Mouse (Mus musculus) hindbrain, embryonic 11.5 days (tissue): ENCODE results near the gene Tanc1. TPM values are rescaled to one million over a fixed set of nuclear protein-coding genes. Genes with fewer than 3 reads are reported as not detected.

ENCODE experiments used
- ATAC-seq: fragments of 200-750 bp; cut with Nextera tagmentation; 2 replicates; pipeline ENCODE4 v1.8.0; 2017; ENCODE audit warnings: mild to moderate bottlenecking, moderate TSS enrichment, moderate library complexity; ENCODE audit not compliant: low FRiP score
- DNase-seq: peaks from one replicate; pipeline ENCODE4 v3.0.0-alpha.2; 2015; ENCODE audit warnings: low spot score
- H3K27ac ChIP-seq: fragments of 300-500 bp; sonication (generic); 2 replicates; pipeline ENCODE4 v1.5.1; 2014; ENCODE audit warnings: mild to moderate bottlenecking, low read depth, low read length
- H3K27me3 ChIP-seq: fragments of 300-500 bp; sonication (generic); 2 replicates; pipeline ENCODE4 v1.6.1; 2014; ENCODE audit warnings: mild to moderate bottlenecking, low read length, moderate library complexity, mixed read lengths; ENCODE audit not compliant: control insufficient read depth, insufficient read depth
- H3K36me3 ChIP-seq: fragments of 300-500 bp; sonication (generic); 2 replicates; pipeline ENCODE4 v1.6.1; 2014; ENCODE audit warnings: mild to moderate bottlenecking, low read length, moderate library complexity, mixed read lengths; ENCODE audit not compliant: control insufficient read depth, insufficient read depth
- H3K4me1 ChIP-seq: fragments of 300-500 bp; sonication (generic); replicated peaks from 2 replicates; pipeline ENCODE4 v1.6.1; 2014; ENCODE audit warnings: low read length, mixed read lengths; ENCODE audit not compliant: control insufficient read depth, insufficient read depth
- H3K4me2 ChIP-seq: fragments of 300-500 bp; sonication (generic); replicated peaks from 2 replicates; pipeline ENCODE4 v1.6.1; 2014; ENCODE audit warnings: mild to moderate bottlenecking, low read depth, low read length
- H3K4me3 ChIP-seq: fragments of 300-500 bp; sonication (generic); 2 replicates; pipeline ENCODE4 v1.5.1; 2014; ENCODE audit warnings: low read depth, low read length
- H3K9ac ChIP-seq: fragments of 300-500 bp; sonication (generic); 2 replicates; pipeline ENCODE4 v1.6.1; 2014; ENCODE audit warnings: low read depth, low read length
- H3K9me3 ChIP-seq: fragments of 300-500 bp; sonication (generic); 2 replicates; pipeline ENCODE4 v1.6.1; 2016; ENCODE audit warnings: low read length; ENCODE audit not compliant: control insufficient read depth
- WGBS: fragments of 180-500 bp; shearing (Covaris S2); extraction: QIAGEN DNeasy Blood & Tissue Kit; methylation state at CpG from one replicate; pipeline ENCODE4 v1.1.7; 2014; 5-methylcytosine and 5-hydroxymethylcytosine counted together
- polyA plus RNA-seq: library from polyadenylated mRNA; unstranded; fragments of >200 nt; fragmentation: Nextera tagmentation; extraction: Ambion mirVana; gene quantifications from 2 replicates; pipeline ENCODE4 v1.2.1, GENCODE M21; 2014

Tanc1 gene
- polyA plus RNA-seq, 1 experiment from 2014 or later, result 11.2 TPM

- Histone ChIP-seq H3K4me2 (no peak overlapping the region), H3K9me3 (no peaks in the 10 kb centered on the region), H3K27ac (no peak overlapping the region), H3K4me1 (no peaks in the 10 kb centered on the region), H3K27me3 (no peaks in the 10 kb centered on the region), H3K4me3 (no peak overlapping the region), H3K36me3 (no peaks in the 10 kb centered on the region), H3K9ac (no peak overlapping the region)
- no peak for ATAC-seq
- WGBS, result 77% methylated on average over 16 of the region's 16 CpGs
- no peak for DNase-seq
Measured at GRCm38 (mm10) chr2:59798934-59799532, 187.2 kb downstream of the Tanc1 start.

DNA sequence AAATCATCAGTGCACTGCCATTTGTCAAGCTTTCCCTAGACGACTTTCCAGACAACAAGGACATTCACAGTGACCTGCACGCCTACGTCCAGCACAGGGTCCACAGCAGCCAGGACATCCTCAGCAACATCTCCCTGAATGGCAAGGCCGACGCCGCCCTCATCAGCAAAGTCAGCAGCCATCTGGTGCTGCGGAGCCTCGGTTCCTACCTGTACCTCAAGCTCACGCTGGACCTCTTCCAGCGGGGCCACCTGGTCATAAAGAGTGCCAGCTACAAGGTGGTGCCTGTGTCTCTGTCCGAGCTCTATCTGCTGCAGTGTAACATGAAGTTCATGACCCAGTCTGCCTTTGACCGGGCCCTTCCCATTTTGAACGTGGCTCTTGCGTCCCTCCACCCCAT is 187.7 kb downstream of the Tanc1 start:
- Histone ChIP-seq H3K27me3 (no peaks in the 10 kb centered on the region), H3K4me3 (no peak overlapping the region), H3K4me1 (no peaks in the 10 kb centered on the region), H3K4me2 (no peak overlapping the region), H3K27ac (no peak overlapping the region), H3K9me3 (no peaks in the 10 kb centered on the region), H3K36me3 (no peaks in the 10 kb centered on the region), H3K9ac (no peak overlapping the region)
- no peak for DNase-seq
- WGBS, result 82% methylated on average over 14 of the region's 14 CpGs
- ATAC-seq, result no peak

DNA sequence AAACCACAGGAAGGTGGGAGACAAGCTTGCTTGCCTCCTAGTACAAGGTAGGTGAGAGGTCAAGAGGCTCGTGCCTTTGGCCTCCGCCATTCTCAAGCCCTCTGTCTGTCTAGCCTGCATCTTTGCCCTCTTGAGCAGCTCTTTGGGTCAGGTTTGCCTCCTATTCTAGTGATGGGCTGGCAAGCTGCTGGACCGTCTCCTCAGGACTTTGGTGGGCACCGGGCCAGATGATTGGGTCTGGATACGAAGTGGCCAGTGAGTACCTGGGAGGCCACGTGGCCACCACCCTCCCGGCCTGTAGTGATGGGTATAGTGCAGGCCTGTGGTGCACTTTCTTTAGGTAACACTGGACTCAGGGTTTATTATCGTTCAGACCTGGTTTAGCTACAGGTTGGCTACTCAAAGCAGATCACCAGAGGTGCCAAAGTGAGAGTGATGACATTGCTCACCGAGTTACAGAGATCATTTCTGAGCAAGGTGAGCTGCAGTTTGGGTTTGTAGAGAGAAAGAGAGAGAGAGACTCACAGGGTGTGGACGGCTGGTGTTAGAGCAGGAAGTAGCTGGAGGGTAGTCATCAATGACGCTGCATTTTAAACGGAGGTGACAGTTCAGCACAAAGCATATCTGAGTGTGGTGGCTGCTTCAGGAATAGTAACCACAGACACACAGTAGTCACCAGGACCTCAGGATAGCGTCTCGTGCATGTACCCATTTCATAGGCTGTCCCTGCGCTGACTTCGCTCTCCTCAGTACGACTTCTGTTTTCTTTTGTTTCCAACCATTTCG is 188.8 kb downstream of the Tanc1 start:
- ATAC-seq, result no peak
- H3K27me3 ChIP-seq, result no peaks in the 10 kb centered on the region
- no peaks in the 10 kb centered on the region for H3K36me3 ChIP-seq
- no peak overlapping the region for H3K4me2 ChIP-seq
- DNase-seq, result no peak
- WGBS, result 92% methylated on average over 18 of the region's 18 CpGs
- H3K9ac ChIP-seq, result no peak overlapping the region
- H3K27ac ChIP-seq, result no peak overlapping the region
- no peak overlapping the region for H3K4me3 ChIP-seq
- no peaks in the 10 kb centered on the region for H3K4me1 ChIP-seq
- H3K9me3 ChIP-seq, result no peaks in the 10 kb centered on the region

GRCm38 (mm10) chr2:59802722-59803387 is 191.0 kb downstream of the Tanc1 start:
- Histone ChIP-seq H3K36me3 (no peaks in the 10 kb centered on the region), H3K9me3 (no peaks in the 10 kb centered on the region), H3K4me2 (no peak overlapping the region), H3K4me1 (no peaks in the 10 kb centered on the region), H3K9ac (no peak overlapping the region), H3K4me3 (no peak overlapping the region), H3K27me3 (no peaks in the 10 kb centered on the region), H3K27ac (no peak overlapping the region)
- no peak for DNase-seq
- WGBS, result 91% methylated on average over 8 of the region's 8 CpGs
- ATAC-seq, result no peak

GRCm38 (mm10) chr2:59805595-59805994 is 193.8 kb downstream of the Tanc1 start:
- no peaks in the 10 kb centered on the region for H3K36me3 ChIP-seq
- H3K9me3 ChIP-seq, result no peaks in the 10 kb centered on the region

GRCm38 (mm10) chr2:59806038-59806437 is 194.2 kb downstream of the Tanc1 start:
- Histone ChIP-seq H3K4me2 (no peak overlapping the region), H3K4me1 (no peaks in the 10 kb centered on the region)

More at GRCm38 (mm10) chr2:59805595-59805994, 193.8 kb downstream of the Tanc1 start:
- no peak overlapping the region for H3K4me2 ChIP-seq
- no peak overlapping the region for H3K27ac ChIP-seq
- no peaks in the 10 kb centered on the region for H3K4me1 ChIP-seq
- ATAC-seq (no peak), DNase-seq (no peak)
- no peak overlapping the region for H3K4me3 ChIP-seq
- H3K9ac ChIP-seq, result no peak overlapping the region
- H3K27me3 ChIP-seq, result no peaks in the 10 kb centered on the region
- WGBS, result 36% methylated on average over 2 of the region's 2 CpGs

DNA sequence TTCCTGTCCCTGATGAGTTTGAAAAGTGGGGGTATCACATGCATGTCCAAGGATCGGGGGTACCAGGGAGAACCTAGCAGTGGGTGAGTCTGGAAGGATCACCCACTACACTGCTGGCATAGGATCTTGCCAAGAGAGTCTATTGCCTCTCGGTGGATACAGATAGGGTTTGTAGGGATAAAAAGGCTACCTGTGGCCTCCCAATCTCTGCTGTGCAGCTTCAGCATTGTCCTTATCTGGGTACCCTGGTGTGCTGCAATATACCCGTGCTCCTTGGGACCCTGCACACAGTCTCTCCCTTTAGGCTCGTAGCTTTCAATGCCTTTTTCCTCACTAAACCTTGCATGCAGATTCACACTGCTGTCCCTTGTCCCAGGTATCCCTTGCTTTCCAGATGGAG is 196.8 kb downstream of the Tanc1 start:
- DNase-seq (no peak), ATAC-seq (no peak)
- no peaks in the 10 kb centered on the region for H3K4me1 ChIP-seq
- H3K4me2 ChIP-seq, result no peak overlapping the region
- H3K4me3 ChIP-seq, result no peak overlapping the region
- no peak overlapping the region for H3K9ac ChIP-seq
- no peak overlapping the region for H3K27ac ChIP-seq
- 89% methylated on average over 4 of the region's 4 CpGs for WGBS
- no peaks in the 10 kb centered on the region for H3K9me3 ChIP-seq
- H3K36me3 ChIP-seq, result no peaks in the 10 kb centered on the region
- H3K27me3 ChIP-seq, result no peaks in the 10 kb centered on the region

More at GRCm38 (mm10) chr2:59806038-59806437, 194.2 kb downstream of the Tanc1 start:
- Histone ChIP-seq H3K36me3 (no peaks in the 10 kb centered on the region), H3K27ac (no peak overlapping the region), H3K4me3 (no peak overlapping the region), H3K9me3 (no peaks in the 10 kb centered on the region), H3K9ac (no peak overlapping the region), H3K27me3 (no peaks in the 10 kb centered on the region)
- no peak for DNase-seq
- 22% methylated on average over 6 of the region's 6 CpGs for WGBS
- ATAC-seq, result no peak

DNA sequence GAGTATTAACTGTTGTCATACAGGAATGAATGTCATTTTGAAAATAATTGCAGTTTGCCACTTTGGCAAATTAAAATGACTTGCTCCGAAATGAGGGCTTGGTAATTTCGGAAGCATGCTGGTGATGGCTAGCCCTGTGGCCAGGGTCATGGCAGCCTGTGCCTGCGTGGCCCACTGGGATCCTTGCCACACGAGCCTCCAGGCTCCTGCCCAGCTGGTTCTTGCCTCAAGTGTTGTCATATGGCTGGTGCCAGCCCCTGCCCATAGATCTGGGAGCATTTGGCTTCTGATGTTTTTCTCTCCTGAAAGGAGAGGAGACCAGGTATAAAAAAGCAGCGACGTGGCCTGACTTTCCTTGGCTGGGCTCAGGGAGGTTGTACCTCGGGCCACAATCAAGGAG is 198.2 kb downstream of the Tanc1 start:
- no peak for DNase-seq
- no peak overlapping the region for H3K27ac ChIP-seq
- H3K36me3 ChIP-seq, result no peaks in the 10 kb centered on the region
- no peak for ATAC-seq
- no peak overlapping the region for H3K9ac ChIP-seq
- no peaks in the 10 kb centered on the region for H3K9me3 ChIP-seq
- WGBS, result 87% methylated on average over 7 of the region's 7 CpGs
- no peak overlapping the region for H3K4me3 ChIP-seq
- no peaks in the 10 kb centered on the region for H3K27me3 ChIP-seq
- H3K4me1 ChIP-seq, result no peaks in the 10 kb centered on the region
- H3K4me2 ChIP-seq, result no peak overlapping the region
